Mouse (Mus musculus) midbrain, postnatal 0 days (tissue): Measurements from ENCODE around the gene Cbfb. TPM values are rescaled to one million over a fixed set of nuclear protein-coding genes. Genes with fewer than 3 reads are reported as not detected.

Experiments
- ATAC-seq: fragments of 200-750 bp; cut with Nextera tagmentation; 2 replicates; pipeline ENCODE4 v1.8.0; 2017; ENCODE audit warnings: moderate number of reproducible peaks, mild to moderate bottlenecking, moderate TSS enrichment, moderate library complexity; ENCODE audit not compliant: low FRiP score
- DNase-seq: peaks from one replicate; pipeline ENCODE4 v3.0.0-alpha.2; 2015; ENCODE audit warnings: low spot score
- H3K27ac ChIP-seq: fragments of 300-500 bp; sonication (generic); 2 replicates; pipeline ENCODE4 v1.5.1; 2014; ENCODE audit warnings: low read depth, mild to moderate bottlenecking, low read length, mixed read lengths
- H3K27me3 ChIP-seq: fragments of 300-500 bp; sonication (generic); 2 replicates; pipeline ENCODE4 v1.6.1; 2014; ENCODE audit warnings: low read length, control low read depth, mixed read lengths; ENCODE audit not compliant: insufficient read depth
- H3K36me3 ChIP-seq: fragments of 300-500 bp; sonication (generic); 2 replicates; pipeline ENCODE4 v1.6.1; 2014; ENCODE audit warnings: low read length, control low read depth, mixed read lengths; ENCODE audit not compliant: insufficient read depth
- H3K4me1 ChIP-seq: fragments of 300-500 bp; sonication (generic); 2 replicates; pipeline ENCODE4 v1.6.1; 2014; ENCODE audit warnings: mild to moderate bottlenecking, control low read depth, antibody characterized with exemption, low read length, mixed read lengths; ENCODE audit not compliant: insufficient read depth
- H3K4me2 ChIP-seq: fragments of 300-500 bp; sonication (generic); 2 replicates; pipeline ENCODE4 v1.6.1; 2014; ENCODE audit warnings: low read depth, mild to moderate bottlenecking, low read length, mixed read lengths; ENCODE audit not compliant: poor library complexity, severe bottlenecking
- H3K4me3 ChIP-seq: fragments of 300-500 bp; sonication (generic); 2 replicates; pipeline ENCODE4 v1.5.1; 2014; ENCODE audit warnings: low read depth, mild to moderate bottlenecking, low read length, moderate library complexity
- H3K9ac ChIP-seq: fragments of 300-500 bp; sonication (generic); replicated peaks from 2 replicates; pipeline ENCODE4 v1.6.1; 2014; ENCODE audit warnings: mild to moderate bottlenecking, low read length, moderate library complexity, mixed read lengths; ENCODE audit not compliant: poor library complexity, severe bottlenecking
- H3K9me3 ChIP-seq: fragments of 300-500 bp; sonication (generic); 2 replicates; pipeline ENCODE4 v1.6.1; 2016; ENCODE audit warnings: low read length, control low read depth
- CTCF ChIP-seq: IDR thresholded peaks from 2 replicates; pipeline ENCODE4 v1.5.1; 2016; ENCODE audit warnings: antibody characterized with exemption, mild to moderate bottlenecking
- WGBS: fragments of 180-500 bp; shearing (Covaris S2); extraction: QIAGEN DNeasy Blood & Tissue Kit; methylation state at CpG from one replicate; pipeline ENCODE4 v1.1.7; 2014; 5-methylcytosine and 5-hydroxymethylcytosine counted together
- polyA plus RNA-seq: library from polyadenylated mRNA; unstranded; fragments of >200 nt; fragmentation: Nextera tagmentation; extraction: Ambion mirVana; gene quantifications from 2 replicates; pipeline ENCODE4 v1.2.1, GENCODE M21; 2015
- total RNA-seq: library from RNA; depleted of rRNA; stranded (reverse); fragments of >200 nt; gene quantifications from 2 replicates; pipeline ENCODE4 v1.2.3, GENCODE M21; 2014

Gene Cbfb
- total and polyA plus RNA-seq, 2 experiments from 2014 or later, result 17.5 to 43.9 TPM

- no peak overlapping the region for H3K27ac ChIP-seq
- no peak overlapping the region for H3K4me2 ChIP-seq
- peaks cover 35% of the 10 kb centered on the region for H3K36me3 ChIP-seq
- WGBS, result 97% methylated on average over 7 of the region's 7 CpGs
- no peak overlapping the region for H3K4me3 ChIP-seq
- ATAC-seq (no peak), DNase-seq (no peak)
- no peaks in the 10 kb centered on the region for H3K27me3 ChIP-seq
- no peak for TF ChIP-seq CTCF
- no peaks in the 10 kb centered on the region for H3K9me3 ChIP-seq
- no peaks in the 10 kb centered on the region for H3K4me1 ChIP-seq
- H3K9ac ChIP-seq, result no peak overlapping the region
Measured at GRCm38 (mm10) chr8:105241016-105241415, 70.5 kb downstream of the Cbfb start.

- no peak for TF ChIP-seq CTCF
- H3K4me3 ChIP-seq, result no peak overlapping the region
- peaks cover 47% of the 10 kb centered on the region for H3K36me3 ChIP-seq
Measured at GRCm38 (mm10) chr8:105251954-105252353, 81.5 kb downstream of the Cbfb start.

GRCm38 (mm10) chr8:105252680-105253537 is 82.4 kb downstream of the Cbfb start:
- ATAC-seq, result no peak
- 93% methylated on average over 10 of the region's 10 CpGs for WGBS
- peaks cover under 1% of the 10 kb centered on the region; the same call in 1 of the 2 replicates for H3K27me3 ChIP-seq
- H3K4me3 ChIP-seq, result no peak overlapping the region
- DNase-seq, result no peak
- H3K27ac ChIP-seq, result no peak overlapping the region
- no peaks in the 10 kb centered on the region for H3K9me3 ChIP-seq
- H3K9ac ChIP-seq, result no peak overlapping the region
- H3K36me3 ChIP-seq, result peaks cover 41% of the 10 kb centered on the region
- H3K4me1 ChIP-seq, result peaks cover 5% of the 10 kb centered on the region; the same call in 1 of the 2 replicates
- H3K4me2 ChIP-seq, result 0 out of 2 replicates have a peak overlapping the region, but pooled peaks have one; percentile 97
- no peak for TF ChIP-seq CTCF

More at GRCm38 (mm10) chr8:105251954-105252353, 81.5 kb downstream of the Cbfb start:
- no peak for DNase-seq
- Histone ChIP-seq H3K9me3 (no peaks in the 10 kb centered on the region), H3K4me1 (peaks cover 5% of the 10 kb centered on the region; the same call in 1 of the 2 replicates), H3K27me3 (no peaks in the 10 kb centered on the region), H3K9ac (no peak overlapping the region), H3K27ac (no peak overlapping the region), H3K4me2 (no peak overlapping the region)
- 94% methylated on average over 6 of the region's 6 CpGs for WGBS
- no peak for ATAC-seq

GRCm38 (mm10) chr8:105253766-105254151 is 83.3 kb downstream of the Cbfb start:
- H3K4me3 ChIP-seq, result peak overlapping the region; percentile 64
- WGBS, result 32% methylated on average over 20 of the region's 20 CpGs
- no peaks in the 10 kb centered on the region for H3K9me3 ChIP-seq
- H3K36me3 ChIP-seq, result peaks cover 34% of the 10 kb centered on the region
- H3K27me3 ChIP-seq, result peaks cover 9% of the 10 kb centered on the region
- peak overlapping the region; percentile 71; the same call in 1 of the 2 replicates for H3K9ac ChIP-seq
- peak; percentile 21 for DNase-seq
- H3K4me1 ChIP-seq, result peaks cover 5% of the 10 kb centered on the region; the same call in 1 of the 2 replicates
- peak overlapping the region; percentile 97 for H3K4me2 ChIP-seq
- peak; percentile 27; the same call in 1 of the 2 replicates for ATAC-seq
- H3K27ac ChIP-seq, result peak overlapping the region; percentile 65; the same call in 1 of the 2 replicates
- no peak for TF ChIP-seq CTCF

- peak overlapping the region; percentile 65 for H3K27ac ChIP-seq
- ATAC-seq (peak; percentile 84), DNase-seq (peak; percentile 90)
- H3K4me2 ChIP-seq, result peak overlapping the region; percentile 97
- H3K9me3 ChIP-seq, result no peaks in the 10 kb centered on the region
- peak overlapping the region; percentile 71 for H3K9ac ChIP-seq
- H3K4me3 ChIP-seq, result peak overlapping the region; percentile 64
- peaks cover 5% of the 10 kb centered on the region; the same call in 1 of the 2 replicates for H3K4me1 ChIP-seq
- peak; percentile 90 for TF ChIP-seq CTCF
- under 1% methylated on average over 59 of the region's 74 CpGs for WGBS
- H3K27me3 ChIP-seq, result peaks cover 14% of the 10 kb centered on the region
- peaks cover 28% of the 10 kb centered on the region for H3K36me3 ChIP-seq
Measured at GRCm38 (mm10) chr8:105254152-105254965, 83.9 kb downstream of the Cbfb start.
